Mouse (Mus musculus) induced T-regulatory cell, adult 2 months (primary cell): ENCODE data around the gene Cd5.
A peak's percentile ranks its signal among the peaks of the same experiment; 100 is the strongest.

Experiments
- DNase-seq: peaks from one replicate; pipeline ENCODE4 v3.0.0-alpha.2; 2012; ENCODE audit warnings: low read depth

The Cd5 gene

DNA sequence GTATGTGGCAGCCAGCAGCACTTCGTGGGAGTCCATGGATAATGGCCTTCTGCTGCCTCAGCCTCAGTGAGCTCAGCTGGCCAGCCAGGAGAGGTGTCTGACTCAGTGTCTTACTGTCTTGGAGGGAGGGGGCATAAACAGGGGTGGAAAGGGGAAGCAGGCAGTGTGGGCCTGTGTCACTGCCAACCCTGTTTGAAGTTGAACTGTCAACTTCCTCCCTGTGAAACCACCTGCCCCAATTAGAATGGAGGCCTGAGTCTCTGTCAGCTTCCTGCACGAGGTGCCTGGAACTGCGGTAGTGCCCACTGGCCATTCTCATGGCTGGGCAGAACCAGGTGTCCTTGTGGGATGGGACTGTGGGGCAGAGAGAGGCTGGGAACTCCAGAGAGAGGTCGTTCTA is at the start of gene Cd5:
Gene Cd5, minus strand, starts transcription at position 192 of the 400 bp plus-strand sequence.
- peak; percentile 92 for DNase-seq

DNA sequence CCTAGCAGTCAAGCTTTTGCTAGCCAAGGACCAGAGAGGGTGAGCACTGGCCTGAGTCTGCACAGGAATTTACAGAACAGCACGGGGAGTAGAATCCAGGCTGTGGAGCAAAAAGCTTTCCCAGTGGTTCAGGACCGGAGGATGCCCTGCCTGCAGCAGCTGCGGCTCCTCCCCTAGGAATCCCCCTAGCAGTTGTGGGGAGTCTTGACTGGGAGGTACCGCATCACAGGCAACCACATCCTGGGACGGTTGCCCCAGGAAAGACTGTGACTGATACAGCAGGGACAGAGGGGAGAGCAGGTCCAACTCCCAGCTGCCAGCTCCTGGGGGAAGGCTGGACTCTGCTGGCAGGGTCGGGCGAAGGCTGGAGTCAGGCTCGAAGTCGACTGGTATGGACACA is 49.4 kb upstream of the Cd5 start:
- DNase-seq, result peak; percentile 87

DNA sequence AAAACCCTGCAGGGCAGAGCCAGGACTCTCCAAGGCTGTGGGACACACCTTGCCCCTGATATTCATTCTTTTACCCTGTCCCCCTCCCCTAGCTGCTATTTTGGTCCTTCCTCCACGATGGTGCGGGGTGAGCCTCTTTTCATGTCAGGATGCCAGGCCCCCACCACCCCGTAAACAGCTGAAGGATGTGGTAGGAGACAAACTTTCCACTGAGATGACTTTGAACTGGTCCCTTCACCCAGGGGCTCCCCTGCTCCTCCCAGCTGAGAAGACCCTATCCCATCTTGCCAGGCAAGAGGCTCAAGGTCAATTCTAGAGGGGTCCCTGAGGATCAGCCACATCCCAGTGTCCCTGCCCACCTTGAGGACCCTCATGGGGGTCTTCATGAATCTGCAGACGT is 48.6 kb upstream of the Cd5 start:
- peak; percentile 86 for DNase-seq

DNA sequence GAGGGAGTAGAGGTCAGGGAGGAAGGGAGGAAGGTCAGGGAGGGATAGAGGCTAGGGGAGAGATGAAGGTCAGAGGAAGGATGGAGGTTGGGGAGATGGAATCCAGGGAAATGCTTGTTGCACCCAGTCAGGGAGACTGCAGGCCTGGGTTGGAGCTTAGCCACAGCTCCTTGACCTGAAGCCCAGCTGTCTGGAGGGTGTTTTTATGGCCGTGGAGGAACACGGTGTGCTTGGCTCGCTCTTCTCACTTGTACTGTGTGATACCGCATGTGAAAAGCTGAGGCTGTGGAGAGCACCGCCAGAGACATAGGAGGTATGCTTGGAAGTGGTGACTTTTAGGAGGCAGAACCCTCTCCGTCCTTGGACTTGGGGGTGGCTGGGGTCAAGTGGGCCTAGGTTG is 48.0 kb upstream of the Cd5 start:
- DNase-seq, result peak; percentile 51

DNA sequence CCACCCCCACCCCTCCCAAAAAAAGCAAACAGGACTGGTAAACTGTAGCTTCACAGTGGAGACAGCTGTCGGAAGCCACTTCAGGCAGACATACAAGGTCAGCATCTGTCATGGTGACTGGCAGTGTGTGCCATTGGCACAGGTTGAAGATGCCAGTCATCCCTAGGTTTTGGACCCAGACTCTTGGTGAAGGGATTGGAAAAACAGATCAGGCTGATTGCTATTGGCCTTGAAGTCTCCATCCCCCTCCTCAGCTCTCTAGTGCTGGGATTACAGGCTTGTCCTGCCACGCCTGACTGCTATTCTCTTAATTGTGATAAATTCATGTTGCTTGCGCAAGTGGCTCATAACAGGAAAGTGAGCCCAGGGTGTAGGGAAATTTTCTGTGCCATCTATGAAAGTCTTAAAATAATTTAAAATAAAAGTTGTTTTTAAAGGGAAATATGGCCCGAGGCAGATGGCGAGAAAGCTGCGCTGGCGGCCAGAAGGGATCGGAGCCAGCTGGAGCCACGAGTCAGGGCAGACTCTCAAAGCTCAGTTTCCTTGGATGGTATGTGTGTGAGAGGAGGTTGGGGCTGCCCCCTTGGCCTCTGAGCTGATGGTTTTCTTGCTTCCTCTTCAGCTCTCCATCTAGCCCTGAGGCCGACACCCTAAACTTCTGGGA is 46.1 kb upstream of the Cd5 start:
- DNase-seq, result peak; percentile 57

DNA sequence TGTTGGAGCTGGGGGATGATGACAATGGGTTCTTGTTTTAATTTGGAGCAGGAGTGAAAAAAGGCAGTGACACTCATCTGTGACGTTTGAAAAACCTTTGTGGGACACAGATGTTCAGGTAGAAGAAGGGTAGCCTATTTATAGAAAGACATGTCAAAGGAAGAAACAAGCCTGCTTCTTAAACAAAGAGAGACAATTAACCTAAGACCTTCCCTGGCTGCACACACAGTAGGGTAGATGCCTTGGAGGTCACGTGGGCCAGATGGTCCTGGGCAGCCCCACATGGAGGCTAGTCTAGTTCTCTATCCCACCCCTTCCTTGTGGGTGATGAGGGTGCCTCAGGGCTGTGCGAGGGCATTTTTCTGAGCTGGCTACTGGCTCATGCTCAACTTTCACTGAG is 45.3 kb upstream of the Cd5 start:
- DNase-seq, result peak; percentile 74

DNA sequence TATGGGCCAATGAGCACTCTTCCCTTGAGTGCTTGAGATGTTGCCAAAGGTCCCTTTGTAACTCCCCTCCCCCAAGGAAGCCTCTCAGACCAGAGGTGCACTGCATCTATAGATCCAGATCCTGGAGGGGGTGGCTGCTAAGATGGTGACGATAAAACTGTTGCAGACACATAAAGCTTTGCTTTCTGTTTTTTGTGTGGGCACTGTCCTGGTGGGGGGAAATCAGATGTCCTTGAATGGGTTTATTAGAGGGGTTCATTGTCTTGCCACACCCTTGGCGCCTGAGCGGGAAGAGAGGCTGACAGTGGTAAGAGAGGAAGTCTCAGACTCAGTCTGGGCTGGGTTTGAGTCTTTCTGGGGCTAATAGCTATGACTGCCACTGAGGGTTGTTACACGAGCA is 44.4 kb upstream of the Cd5 start:
- peak; percentile 82 for DNase-seq

DNA sequence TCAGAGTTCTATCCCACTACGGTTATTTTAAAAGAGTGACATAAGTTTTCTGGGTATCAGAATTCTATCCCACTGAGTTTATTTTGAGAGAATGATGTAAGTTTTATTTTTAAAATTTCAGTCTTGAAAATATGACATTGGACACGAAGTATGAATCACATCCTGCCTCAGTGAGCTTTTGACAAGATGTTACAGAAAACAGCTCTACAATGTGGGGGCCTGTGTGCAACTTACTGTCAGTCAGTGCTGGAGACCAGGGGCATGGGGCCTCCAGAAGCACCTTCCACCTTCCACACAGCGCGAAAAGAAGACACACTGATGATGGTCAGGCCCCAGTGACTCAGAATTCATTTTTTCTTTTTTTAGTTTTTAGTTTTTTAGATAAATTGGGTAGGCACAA is 42.8 kb upstream of the Cd5 start:
- DNase-seq, result peak; percentile 80

DNA sequence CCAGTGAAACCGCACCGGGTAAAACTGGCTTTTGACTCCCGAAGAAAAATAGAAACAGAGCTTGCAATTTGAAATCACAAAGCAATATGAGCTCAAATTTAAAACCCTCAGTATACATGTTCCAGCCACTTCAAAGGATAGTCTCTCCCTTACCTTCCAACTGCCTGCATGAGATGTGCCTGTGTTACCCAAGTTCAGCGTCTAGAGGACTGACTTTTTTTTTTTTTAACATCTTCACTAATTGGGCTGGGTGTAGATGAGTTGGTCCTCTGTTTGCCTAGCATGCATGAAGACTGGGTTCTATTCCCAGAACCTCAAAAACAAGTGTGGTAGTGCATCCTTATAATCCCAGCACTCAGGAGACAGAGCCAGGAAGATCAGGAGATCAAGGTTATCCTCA is 38.1 kb upstream of the Cd5 start:
- DNase-seq, result peak; percentile 80

DNA sequence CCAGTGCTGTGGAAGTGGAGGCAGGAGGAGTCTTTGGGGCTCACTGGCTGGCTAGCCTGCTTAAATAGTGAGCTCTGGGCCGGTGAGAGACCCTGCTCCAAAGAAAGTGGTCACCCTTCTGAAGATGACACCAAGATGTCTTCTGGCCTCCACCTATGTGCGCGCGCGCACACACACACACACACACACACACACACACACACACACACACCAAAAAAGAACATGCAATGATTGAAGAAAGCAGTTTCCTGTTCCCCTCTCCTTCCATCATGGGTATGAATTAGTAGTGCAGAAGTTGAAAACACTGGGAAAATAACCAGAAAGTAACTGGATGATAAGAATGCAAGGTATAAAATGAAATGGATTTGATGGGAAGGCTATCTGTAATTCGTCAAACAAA is 35.3 kb upstream of the Cd5 start:
- peak; percentile 44 for DNase-seq

DNA sequence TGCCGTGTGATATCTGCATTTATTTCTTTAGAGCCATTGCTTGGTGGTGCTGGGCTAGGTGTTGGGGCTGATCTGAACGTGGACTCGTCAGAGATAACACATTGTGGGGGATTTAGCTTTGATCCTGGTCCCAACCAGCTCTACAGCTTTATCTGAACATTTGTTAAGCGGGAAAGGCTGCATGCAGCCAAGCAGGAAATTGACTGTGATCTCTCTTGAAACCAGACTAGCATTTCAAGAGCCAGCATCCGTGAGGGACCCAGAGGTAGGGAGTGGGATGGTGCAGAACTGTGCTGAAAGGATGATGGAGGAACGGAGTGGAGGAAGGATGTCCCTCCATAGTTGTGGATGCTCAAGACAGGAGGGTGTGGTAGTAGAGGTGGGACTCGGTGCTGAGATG is 34.6 kb upstream of the Cd5 start:
- peak; percentile 61 for DNase-seq

DNA sequence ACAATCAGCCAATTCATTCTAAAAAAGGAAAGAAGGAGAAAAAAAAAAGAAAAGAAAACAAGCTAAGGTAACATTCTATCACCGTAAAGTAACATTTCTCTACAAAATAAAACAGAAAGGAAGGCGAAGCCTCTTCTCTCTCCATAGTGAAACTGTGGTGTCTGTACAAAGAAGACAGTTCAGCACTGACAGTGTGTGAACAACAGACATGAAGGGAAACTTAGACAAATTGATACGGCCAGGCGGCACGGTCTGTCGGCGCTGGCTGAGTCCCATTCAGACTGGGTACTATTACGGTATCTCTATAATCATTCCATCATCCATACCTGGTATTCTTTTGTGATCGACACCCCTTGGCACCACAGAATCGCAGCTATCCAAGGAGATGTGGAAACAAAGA is 34.1 kb upstream of the Cd5 start:
- DNase-seq, result peak; percentile 70

DNA sequence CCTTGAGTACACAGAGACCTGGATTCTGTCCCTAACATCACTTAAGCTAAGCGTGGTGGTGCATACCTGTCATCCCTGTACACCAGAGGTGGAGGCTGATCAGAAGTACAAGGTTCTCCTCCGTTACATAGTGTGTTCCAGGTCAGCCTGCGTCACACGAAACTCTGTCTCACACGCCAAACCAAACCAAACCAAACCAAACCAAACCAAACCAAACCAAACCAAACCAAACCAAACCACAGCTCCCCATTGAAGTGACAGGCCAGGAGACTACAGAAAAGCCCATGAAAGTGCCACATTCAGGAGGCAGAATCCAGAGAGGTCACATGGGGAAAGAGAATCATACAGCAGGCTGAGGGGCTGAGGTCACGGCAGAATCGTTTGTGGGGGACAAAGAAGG is 33.2 kb upstream of the Cd5 start:
- peak; percentile 62 for DNase-seq

DNA sequence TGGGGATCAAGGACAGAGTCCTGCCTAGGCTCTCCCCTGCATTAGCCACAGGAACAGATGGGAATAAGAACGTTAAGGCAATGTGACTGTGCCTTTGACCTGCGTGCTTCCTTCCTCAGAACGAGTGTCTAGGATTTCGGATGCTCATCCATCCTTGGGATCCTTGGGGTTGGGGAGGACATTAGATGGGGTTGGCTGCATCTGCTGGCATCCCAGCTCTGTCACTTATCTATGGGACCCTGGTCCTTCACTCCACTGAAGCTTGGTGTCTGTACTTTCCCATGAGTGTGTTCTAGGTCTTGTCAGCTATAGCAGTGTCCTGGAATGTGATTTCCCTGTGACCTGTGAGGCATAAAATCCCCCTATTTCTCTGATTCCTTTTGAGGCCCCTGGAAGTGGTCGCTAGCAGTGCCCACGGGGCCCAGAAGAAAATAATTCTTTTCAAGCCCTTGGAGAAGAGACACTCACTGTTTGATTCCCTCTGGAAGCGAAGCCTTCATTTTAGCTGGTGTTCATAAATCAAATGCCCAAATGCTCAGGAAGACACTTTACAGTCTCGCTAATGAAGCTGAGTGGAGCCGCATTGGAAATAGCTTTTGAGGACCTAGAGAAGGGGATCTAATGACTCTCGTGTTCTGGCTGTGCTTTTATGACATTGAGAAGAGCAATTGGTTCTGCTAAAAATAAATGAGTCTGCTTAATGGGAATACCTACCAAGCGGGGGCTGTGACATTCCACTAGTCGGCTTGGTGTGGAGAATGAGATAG is 30.8 kb upstream of the Cd5 start:
- no peak for DNase-seq

DNA sequence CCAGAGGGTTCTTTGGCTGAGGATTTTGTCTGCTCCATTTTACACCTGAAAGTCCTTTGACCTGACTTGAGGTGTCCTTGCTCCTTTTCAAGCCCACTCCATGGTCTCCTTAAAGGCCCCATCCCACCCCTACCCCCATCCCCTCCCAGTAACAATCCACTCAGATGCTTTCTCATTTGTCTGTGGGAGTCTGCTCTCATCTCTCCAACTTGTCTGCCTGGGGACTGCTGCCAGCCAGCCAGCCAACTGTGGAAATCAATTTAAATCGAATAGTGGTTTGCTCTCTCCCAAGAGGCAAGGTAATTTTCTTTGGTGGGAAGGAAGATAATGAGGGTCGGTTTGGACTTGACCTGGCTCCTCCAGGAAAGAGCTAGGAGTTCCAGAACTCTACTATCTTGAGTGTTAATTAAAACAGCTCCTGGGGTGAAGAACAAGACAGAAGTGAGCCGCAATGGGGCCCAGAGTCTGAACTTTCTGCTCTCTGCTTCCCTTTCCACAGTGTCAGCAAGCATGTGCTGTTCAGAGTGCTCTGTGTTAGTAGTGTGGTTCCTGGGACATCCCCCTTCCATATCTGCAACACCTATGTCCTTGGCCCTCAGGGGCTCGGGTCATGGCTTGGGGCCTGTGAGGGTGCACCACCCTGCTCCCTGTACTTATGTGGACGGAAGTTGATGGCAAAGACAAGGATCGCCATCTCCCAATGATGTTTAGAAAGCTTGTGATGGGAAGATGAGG is 30.1 kb upstream of the Cd5 start:
- DNase-seq, result no peak

DNA sequence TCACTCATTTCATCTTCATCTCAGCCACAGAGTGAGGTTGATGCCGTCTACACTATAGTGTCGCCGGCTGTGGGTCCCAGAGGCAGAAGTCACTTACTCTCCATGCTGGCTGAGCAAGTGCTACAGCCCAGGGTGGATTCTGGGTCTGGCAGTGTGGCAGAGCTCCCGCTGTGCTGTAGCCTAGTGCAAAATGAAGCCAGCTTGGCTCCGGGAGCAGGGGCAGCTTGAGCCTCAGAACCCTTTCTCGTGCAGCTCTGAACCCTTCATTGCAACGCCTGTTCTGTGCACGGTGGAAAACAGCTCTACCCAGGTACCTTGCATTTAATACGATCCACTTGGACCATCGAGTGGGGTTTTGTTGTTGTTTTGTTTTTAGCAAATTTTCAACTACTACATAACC is 28.8 kb upstream of the Cd5 start:
- DNase-seq, result no peak

DNA sequence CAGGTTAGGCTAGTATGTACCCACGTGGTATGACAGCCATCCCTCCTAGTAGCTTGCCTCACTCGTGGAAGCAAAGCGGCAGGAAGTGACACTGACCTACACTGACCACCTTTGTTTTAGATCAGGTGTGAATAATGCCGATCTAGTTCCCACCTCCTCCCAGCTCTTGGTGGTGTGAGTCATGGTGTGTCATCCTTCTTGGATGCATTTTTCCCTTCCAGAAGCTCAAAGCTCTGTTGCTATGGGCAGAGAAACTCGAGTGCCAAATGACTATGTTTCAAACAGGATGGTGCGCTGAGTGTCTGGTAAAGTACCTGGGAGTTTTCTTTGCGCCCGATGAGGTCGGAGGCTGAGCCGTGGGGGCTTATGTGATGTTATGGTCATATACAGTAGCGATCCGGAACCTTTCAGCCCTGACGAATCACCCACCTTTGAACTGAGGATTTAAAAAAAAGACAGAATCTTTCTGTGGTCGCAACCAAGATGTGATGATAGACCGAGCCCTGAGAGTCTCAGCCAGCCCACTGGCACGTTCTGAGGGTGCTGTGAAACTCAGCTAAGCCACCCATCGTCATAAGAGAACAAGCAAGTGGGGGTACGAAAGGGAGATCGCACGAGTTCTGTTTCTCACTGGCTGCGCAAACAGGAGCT is 24.7 kb upstream of the Cd5 start:
- peak; percentile 96 for DNase-seq

DNA sequence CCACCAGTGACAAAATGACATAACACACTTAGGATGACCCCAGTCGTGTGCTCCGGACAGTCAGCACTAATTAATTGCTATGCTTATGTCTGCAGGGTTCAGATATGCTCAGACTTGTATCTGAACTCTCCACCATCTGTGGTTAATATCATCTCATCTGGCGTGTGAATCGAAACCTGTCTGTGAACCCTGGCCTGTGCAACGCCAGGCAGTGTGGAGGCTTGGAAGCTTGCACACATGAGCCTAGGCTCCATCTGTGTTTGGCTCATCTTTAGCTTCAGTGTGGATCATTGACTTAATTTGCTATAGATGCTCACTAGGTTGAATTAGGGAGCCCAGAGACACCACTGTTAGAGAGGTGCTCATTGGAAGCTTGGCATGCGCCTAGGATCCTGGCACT is 23.7 kb upstream of the Cd5 start:
- DNase-seq, result peak; percentile 72

DNA sequence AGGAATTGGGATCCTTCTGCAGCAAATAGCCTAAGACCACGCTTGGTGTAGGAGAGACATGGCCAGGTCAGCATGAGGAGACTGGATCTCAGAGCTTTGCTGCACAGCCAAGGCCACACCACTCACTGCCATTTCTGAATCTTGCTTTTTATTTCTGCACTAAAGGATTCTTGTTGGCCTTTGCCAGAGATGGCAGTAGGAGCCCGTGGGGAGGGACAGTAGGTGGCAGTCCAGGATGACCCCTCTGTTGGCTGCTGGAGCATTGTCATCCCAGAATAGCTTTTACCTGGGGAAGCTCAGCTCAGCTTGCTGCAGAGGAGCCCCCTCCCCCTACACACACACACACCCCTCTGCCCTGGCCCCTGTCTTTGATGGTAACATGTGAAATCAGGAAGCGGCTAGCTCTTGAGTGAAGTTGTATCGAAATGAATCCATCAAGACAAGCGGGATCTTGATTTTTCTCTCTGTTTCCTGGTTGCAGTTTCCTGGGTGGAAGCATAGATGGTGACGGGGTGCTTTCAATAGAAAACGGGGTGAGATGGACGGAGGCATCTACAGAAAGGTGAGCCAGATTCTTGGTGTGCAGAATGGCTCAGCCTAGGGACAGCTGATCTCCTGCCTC is 23.1 kb upstream of the Cd5 start:
- peak; percentile 81 for DNase-seq

DNA sequence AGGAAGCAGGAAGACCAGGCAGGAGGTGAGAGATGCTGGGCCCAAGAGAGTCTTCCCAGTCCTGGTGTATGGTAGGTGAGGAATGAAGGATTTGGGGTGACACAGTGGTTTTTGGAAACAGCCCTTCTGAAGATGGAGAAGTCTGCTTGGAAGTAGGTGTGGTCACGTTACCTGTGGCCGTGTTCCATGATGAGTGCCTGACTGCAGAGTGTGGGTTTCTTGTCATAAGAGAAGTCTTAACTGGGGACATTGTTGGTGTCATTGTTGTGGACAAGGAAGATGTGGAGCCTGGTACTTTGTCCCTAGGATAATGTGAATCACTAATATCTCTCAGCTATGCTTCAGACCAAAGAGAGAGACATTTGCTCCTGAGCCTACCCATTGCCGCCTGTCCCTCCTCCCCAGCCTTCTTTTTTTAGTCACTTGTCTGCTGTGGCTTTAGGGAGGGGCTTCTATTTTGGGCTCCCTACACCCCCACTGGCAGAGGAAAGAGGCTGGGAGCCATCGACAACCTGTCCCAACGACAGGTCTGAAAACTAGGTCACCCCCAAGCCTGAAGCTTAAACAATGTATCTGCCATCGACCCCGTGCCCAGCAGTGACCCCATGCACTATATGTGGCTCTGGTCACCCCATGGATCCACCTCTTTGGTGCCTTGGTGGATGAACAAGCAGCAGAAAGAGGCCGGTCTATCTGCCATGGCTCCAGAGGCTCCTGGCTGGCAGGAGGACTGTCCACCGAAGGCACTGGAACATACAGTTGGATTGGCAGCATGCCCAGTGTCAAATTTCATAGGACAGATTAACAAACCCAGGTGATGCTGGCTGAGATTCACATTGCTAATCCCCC is 21.4 kb upstream of the Cd5 start:
- peak; percentile 68 for DNase-seq

DNA sequence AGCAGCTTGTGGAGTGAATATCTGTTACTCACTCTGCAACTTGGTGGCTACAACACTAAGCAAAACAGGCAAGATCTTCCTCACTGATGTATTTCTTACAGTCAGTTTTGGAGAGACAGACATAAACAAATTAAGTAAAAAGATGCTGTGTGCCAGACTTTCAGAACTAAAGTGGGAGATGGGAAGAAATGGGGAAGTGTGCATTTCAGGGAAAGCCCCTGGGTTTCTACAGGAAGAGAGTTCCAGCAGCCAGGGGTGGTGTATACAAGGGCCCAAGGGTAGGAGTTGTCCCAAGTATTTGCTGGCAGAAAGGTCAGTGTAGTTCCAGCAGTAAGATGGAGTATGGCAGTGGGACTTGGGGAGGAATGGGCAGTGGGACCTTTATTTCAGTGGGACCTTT is 20.7 kb upstream of the Cd5 start:
- no peak for DNase-seq
